Mouse (Mus musculus): ENCODE results near the gene Lefty1.

DNA sequence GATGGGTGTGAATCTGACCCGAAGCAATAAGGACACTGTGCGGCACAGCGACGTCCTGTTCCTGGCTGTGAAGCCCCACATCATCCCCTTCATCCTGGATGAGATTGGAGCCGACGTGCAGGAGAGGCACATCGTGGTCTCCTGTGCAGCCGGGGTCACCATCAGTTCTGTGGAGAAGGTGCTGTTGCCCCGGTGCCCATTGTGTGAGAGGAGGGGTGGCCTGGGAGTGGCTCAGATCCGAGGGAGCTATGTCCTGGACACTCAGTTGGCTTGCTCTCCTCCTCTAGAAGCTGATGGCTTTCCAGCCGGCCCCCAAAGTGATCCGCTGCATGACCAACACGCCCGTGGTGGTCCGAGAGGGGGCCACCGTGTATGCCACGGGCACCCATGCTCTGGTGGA lies 28.9 kb upstream of the Lefty1 start:
- TF ChIP-seq CTCF (conservative IDR thresholded peaks at IDR 0.05; ENCODE audit: low read length) (no peak), POU5F1 (IDR thresholded peaks at IDR 0.05; ENCODE audit: borderline replicate concordance, low read length) (no peak)

All from E14TG2a.4 (cell line).